Mouse (Mus musculus) liver, embryonic 14.5 days (tissue): Measurements from ENCODE around the gene Mcmbp. TPM values are rescaled to one million over a fixed set of nuclear protein-coding genes. Genes with fewer than 3 reads are reported as not detected.
A peak's percentile ranks its signal among the peaks of the same experiment; 100 is the strongest.

ENCODE experiments used
- ATAC-seq: fragments of 200-750 bp; cut with Nextera tagmentation; 2 replicates; pipeline ENCODE4 v1.8.0; 2017; ENCODE audit warnings: moderate number of reproducible peaks, mild to moderate bottlenecking, moderate library complexity; ENCODE audit not compliant: insufficient read depth
- DNase-seq, 3 experiments: peaks; one replicate each; pipeline ENCODE4 v3.0.0-alpha.2; 2012 to 2013; ENCODE audit warnings: low read depth in 3 of 3, low spot score in 3 of 3
- H3K27ac ChIP-seq: fragments of 300-500 bp; sonication (generic); 2 replicates; pipeline ENCODE4 v1.5.1; 2014; ENCODE audit warnings: moderate library complexity, mild to moderate bottlenecking, control low read depth, inconsistent platforms
- H3K27me3 ChIP-seq: fragments of 300-500 bp; sonication (generic); 2 replicates; pipeline ENCODE4 v1.6.1; 2014; ENCODE audit warnings: mild to moderate bottlenecking, low read length, moderate library complexity; ENCODE audit not compliant: control insufficient read depth, insufficient read depth
- H3K36me3 ChIP-seq: fragments of 300-500 bp; sonication (generic); replicated peaks from 2 replicates; pipeline ENCODE4 v1.6.1; 2014; ENCODE audit warnings: low read depth; ENCODE audit not compliant: control insufficient read depth, insufficient read depth
- H3K4me1 ChIP-seq, 2 experiments: fragments of 200-500 bp in 1 of 2; fragments of 300-500 bp in 1 of 2; sonication (generic) in 1 of 2; replicated peaks; 2 replicates each; pipeline ENCODE4 v1.6.1; 2012 to 2014; ENCODE audit warnings: antibody characterized with exemption in 1 of 2, inconsistent platforms in 1 of 2, low read length in 1 of 2; ENCODE audit not compliant: control insufficient read depth in 2 of 2, insufficient read depth in 2 of 2
- H3K4me2 ChIP-seq: fragments of 300-500 bp; sonication (generic); 2 replicates; pipeline ENCODE4 v1.6.1; 2014; ENCODE audit warnings: low read depth, mild to moderate bottlenecking, control low read depth, moderate library complexity
- H3K4me3 ChIP-seq, 2 experiments: fragments of 200-500 bp in 1 of 2; fragments of 300-500 bp in 1 of 2; sonication (generic) in 1 of 2; 2 replicates each; pipeline ENCODE4 v1.5.1; 2012 to 2014; ENCODE audit warnings: low read depth in 2 of 2, low read length in 2 of 2, mild to moderate bottlenecking in 2 of 2, control low read depth in 1 of 2, inconsistent platforms in 1 of 2, moderate library complexity in 1 of 2; ENCODE audit not compliant: insufficient read depth in 1 of 2
- H3K9ac ChIP-seq: fragments of 300-500 bp; sonication (generic); replicated peaks from 2 replicates; pipeline ENCODE4 v1.6.1; 2014; ENCODE audit warnings: mild to moderate bottlenecking, control low read depth, moderate library complexity
- H3K9me3 ChIP-seq: fragments of 300-500 bp; sonication (generic); 2 replicates; pipeline ENCODE4 v1.6.1; 2016; ENCODE audit warnings: low read length, mixed read lengths; ENCODE audit not compliant: control insufficient read depth
- CTCF ChIP-seq: IDR thresholded peaks from 2 replicates; pipeline ENCODE4 v1.5.1; 2016; ENCODE audit warnings: antibody characterized with exemption, low read depth, control low read depth
- EP300 ChIP-seq: IDR thresholded peaks from 2 replicates; pipeline ENCODE4 v1.6.1; 2016; ENCODE audit warnings: antibody characterized with exemption, low read depth
- WGBS: fragments of 180-500 bp; shearing (Covaris S2); extraction: QIAGEN DNeasy Blood & Tissue Kit; methylation state at CpG from one replicate; pipeline ENCODE4 v1.1.7; 2014; ENCODE audit not compliant: insufficient replicate concordance; 5-methylcytosine and 5-hydroxymethylcytosine counted together
- polyA plus RNA-seq, 2 experiments: library from polyadenylated mRNA; depleted of rRNA in 1 of 2; stranded (reverse) in 1 of 2; unstranded in 1 of 2; fragments of >200 nt; fragmentation: Nextera tagmentation in 1 of 2; extraction: Ambion mirVana in 1 of 2; gene quantifications; 2 replicates each; pipeline versions ENCODE4 v1.2.1 to v1.2.3; 2012 to 2014

Mcmbp gene
- polyA plus RNA-seq, 2 experiments = 12.6 to 22.0 TPM

DNA sequence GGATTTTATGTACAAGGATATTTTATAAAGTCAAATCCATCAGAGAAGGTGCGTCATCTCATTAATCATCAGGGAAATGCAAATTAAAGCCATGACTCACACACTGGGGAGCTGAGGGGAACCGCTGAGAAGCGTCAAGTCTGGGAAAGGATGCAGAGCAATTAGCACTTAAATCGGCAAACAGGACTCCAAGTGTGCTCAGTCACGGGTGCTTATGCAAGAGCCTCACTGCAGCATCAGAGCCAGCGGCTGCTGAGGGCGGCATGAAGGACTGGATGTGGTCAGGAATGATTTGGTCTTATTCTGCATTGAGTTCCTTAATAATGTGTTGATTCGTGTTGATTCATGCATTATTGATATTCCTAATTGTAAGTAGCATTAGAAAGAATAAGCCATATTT, 68.3 kb downstream of the Mcmbp start:
- peaks cover 3% of the 10 kb centered on the region; the same call in 1 of the 2 replicates for H3K36me3 ChIP-seq
- no peaks in the 10 kb centered on the region for H3K9me3 ChIP-seq
- TF ChIP-seq CTCF (no peak), EP300 (no peak)
- ATAC-seq (peak; percentile 41), DNase-seq (no peak)
- H3K4me1 ChIP-seq = peaks cover 20 to 44% of the 10 kb centered on the region in 2 experiments
- H3K4me3 ChIP-seq = peak overlapping the region in 1 of 2 experiments; percentile 25; a peak in 2 of 4 replicates
- peak overlapping the region; percentile 10; the same call in 1 of the 2 replicates for H3K9ac ChIP-seq
- WGBS = 18% methylated on average over 8 of the region's 8 CpGs
- H3K27me3 ChIP-seq = no peaks in the 10 kb centered on the region
- peak overlapping the region; percentile 73 for H3K4me2 ChIP-seq
- H3K27ac ChIP-seq = peak overlapping the region; percentile 83

- peaks cover 20 to 48% of the 10 kb centered on the region in 2 experiments for H3K4me1 ChIP-seq
- no peak overlapping the region for H3K4me2 ChIP-seq
- no peaks in the 10 kb centered on the region for H3K27me3 ChIP-seq
- ATAC-seq = no peak
- H3K9me3 ChIP-seq = no peaks in the 10 kb centered on the region
- 29% methylated on average over 2 of the region's 2 CpGs for WGBS
- no peak for DNase-seq
- H3K4me3 ChIP-seq = no peak overlapping the region
- H3K9ac ChIP-seq = no peak overlapping the region
- H3K27ac ChIP-seq = no peak overlapping the region
- H3K36me3 ChIP-seq = no peaks in the 10 kb centered on the region
- no peak for TF ChIP-seq EP300
- no peak for TF ChIP-seq CTCF
Observed at GRCm38 (mm10) chr7:128668831-128669230, 71.5 kb downstream of the Mcmbp start.

DNA sequence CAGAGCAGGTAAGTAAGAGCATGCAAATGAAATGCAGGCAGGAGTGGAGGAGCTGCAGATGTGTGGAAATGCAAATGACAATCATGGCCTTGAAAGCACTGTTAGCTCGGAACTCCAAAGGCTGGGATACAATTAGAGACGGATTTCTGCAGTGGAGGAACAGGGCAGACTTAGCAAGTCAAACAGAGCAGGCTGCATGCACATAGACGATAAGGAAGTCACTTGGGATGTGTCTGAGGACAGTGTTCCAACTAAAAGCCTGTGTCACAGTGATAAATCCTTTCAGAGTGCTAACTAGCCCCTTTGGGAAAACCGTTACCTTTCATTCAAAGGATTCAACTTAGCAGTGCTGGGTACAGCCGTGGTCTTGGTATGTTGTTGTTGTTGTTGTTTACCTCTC, 72.5 kb downstream of the Mcmbp start:
- Histone ChIP-seq H3K4me3 (no peak overlapping the region), H3K4me2 (no peak overlapping the region; the same call in 1 of the 2 replicates), H3K36me3 (no peaks in the 10 kb centered on the region), H3K27ac (no peak overlapping the region; the same call in 1 of the 2 replicates), H3K27me3 (no peaks in the 10 kb centered on the region), H3K9ac (no peak overlapping the region), H3K4me1 (peaks cover 9 to 39% of the 10 kb centered on the region in 2 experiments), H3K9me3 (no peaks in the 10 kb centered on the region)
- WGBS = 49% methylated on average over 5 of the region's 5 CpGs
- peak; percentile 42; the same call in 1 of the 2 replicates for ATAC-seq
- TF ChIP-seq EP300 (peak; percentile 62), CTCF (no peak)
- peak in 1 of 3 experiments; percentile 29 for DNase-seq

DNA sequence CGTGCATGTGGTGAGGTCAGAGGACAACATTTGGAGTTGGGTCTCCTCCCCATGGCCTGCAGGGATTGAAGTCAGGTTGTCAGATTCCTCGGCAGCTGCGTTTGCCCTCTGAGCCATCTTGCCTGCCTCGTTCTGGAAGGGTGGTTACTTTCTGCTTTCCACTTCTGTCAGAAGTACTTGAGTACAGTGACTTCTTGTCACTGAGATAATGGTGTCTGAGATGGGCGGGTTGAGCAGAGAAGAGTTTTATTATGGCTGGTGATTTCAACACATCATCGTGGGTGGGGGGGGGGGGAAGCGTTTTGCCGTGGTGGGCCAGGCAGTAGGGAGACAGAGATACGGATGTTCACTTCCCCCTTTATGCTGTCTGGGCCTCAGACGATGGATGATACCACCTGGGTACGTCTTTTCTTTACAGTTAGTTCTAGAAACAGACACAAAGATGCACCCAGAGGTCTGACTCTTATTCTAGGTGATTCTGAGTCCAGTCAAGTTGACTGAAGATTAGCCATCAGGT, 75.4 kb downstream of the Mcmbp start:
- 41% methylated on average over 11 of the region's 11 CpGs for WGBS
- no peak overlapping the region for H3K4me2 ChIP-seq
- no peak overlapping the region for H3K27ac ChIP-seq
- no peak for ATAC-seq
- H3K27me3 ChIP-seq = no peaks in the 10 kb centered on the region
- no peak overlapping the region for H3K4me3 ChIP-seq
- no peaks in the 10 kb centered on the region for H3K36me3 ChIP-seq
- peaks cover 3 to 21% of the 10 kb centered on the region in 2 experiments; a peak in 3 of 4 replicates for H3K4me1 ChIP-seq
- no peak for TF ChIP-seq EP300
- TF ChIP-seq CTCF = no peak
- H3K9ac ChIP-seq = no peak overlapping the region
- DNase-seq = peak in 1 of 3 experiments; percentile 33
- no peaks in the 10 kb centered on the region for H3K9me3 ChIP-seq

DNA sequence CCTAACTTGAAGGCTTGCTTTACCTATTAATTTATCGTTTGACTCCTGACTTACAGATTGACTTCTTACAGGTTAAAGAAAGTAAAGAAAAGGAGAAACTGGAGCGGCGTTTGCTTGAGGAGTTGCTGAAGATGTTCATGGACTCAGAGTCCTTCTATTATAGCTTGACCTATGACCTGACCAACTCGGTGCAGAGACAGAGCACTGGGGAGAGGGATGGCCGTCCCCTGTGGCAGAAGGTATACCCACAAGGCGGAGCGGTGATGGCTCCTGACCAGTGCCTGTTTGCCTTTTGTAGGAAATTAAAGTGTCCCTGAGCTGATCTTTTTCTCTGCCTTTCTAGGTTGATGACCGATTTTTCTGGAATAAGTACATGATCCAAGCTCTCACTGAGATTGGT, 76.4 kb downstream of the Mcmbp start:
- H3K27me3 ChIP-seq = no peaks in the 10 kb centered on the region
- ATAC-seq (no peak), DNase-seq (no peak)
- no peak overlapping the region for H3K27ac ChIP-seq
- no peaks in the 10 kb centered on the region for H3K9me3 ChIP-seq
- H3K4me1 ChIP-seq = peaks cover 3 to 21% of the 10 kb centered on the region in 2 experiments; a peak in 3 of 4 replicates
- no peak for TF ChIP-seq CTCF
- no peak for TF ChIP-seq EP300
- no peak overlapping the region for H3K9ac ChIP-seq
- 80% methylated on average over 8 of the region's 8 CpGs for WGBS
- no peak overlapping the region for H3K4me2 ChIP-seq
- no peaks in the 10 kb centered on the region for H3K36me3 ChIP-seq
- H3K4me3 ChIP-seq = no peak overlapping the region
